Mouse (Mus musculus) kidney, postnatal 0 days (tissue): ENCODE measurements at regions not wholly inside any gene's neighbourhood (a gene's known extent, or its start where the extent isn't known, plus 50 kb on each side); places are given as distances from the start of the nearest gene placed in this dataset.

Source experiments
- ATAC-seq: fragments of 200-750 bp; cut with Nextera tagmentation; replicated peaks from 2 replicates; pipeline ENCODE4 v1.8.0; 2017; ENCODE audit warnings: low read depth, moderate number of reproducible peaks, moderate TSS enrichment, moderate library complexity; ENCODE audit not compliant: low FRiP score
- DNase-seq: peaks from one replicate; pipeline ENCODE4 v3.0.0-alpha.2; 2016; ENCODE audit warnings: low spot score
- H3K27ac ChIP-seq: fragments of 300-500 bp; sonication (generic); 2 replicates; pipeline ENCODE4 v1.5.1; 2014; ENCODE audit warnings: mild to moderate bottlenecking
- H3K27me3 ChIP-seq: fragments of 300-500 bp; sonication (generic); 2 replicates; pipeline ENCODE4 v1.6.1; 2014; ENCODE audit warnings: low read length, mixed read lengths; ENCODE audit not compliant: insufficient read depth
- H3K36me3 ChIP-seq: fragments of 300-500 bp; sonication (generic); 2 replicates; pipeline ENCODE4 v1.6.1; 2014; ENCODE audit warnings: low read length, mixed read lengths; ENCODE audit not compliant: insufficient read depth
- H3K4me1 ChIP-seq: fragments of 300-500 bp; sonication (generic); replicated peaks from 2 replicates; pipeline ENCODE4 v1.6.1; 2014; ENCODE audit warnings: antibody characterized with exemption, low read length, mixed read lengths; ENCODE audit not compliant: insufficient read depth
- H3K4me2 ChIP-seq: fragments of 300-500 bp; sonication (generic); 2 replicates; pipeline ENCODE4 v1.6.1; 2014; ENCODE audit warnings: mild to moderate bottlenecking, low read length, moderate library complexity, mixed read lengths
- H3K4me3 ChIP-seq: fragments of 300-500 bp; sonication (generic); replicated peaks from 2 replicates; pipeline ENCODE4 v1.5.1; 2014; ENCODE audit warnings: low read depth, low read length
- H3K9ac ChIP-seq: fragments of 300-500 bp; sonication (generic); 2 replicates; pipeline ENCODE4 v1.6.1; 2014; ENCODE audit warnings: low read depth, low read length
- H3K9me3 ChIP-seq: fragments of 300-500 bp; sonication (generic); replicated peaks from 2 replicates; pipeline ENCODE4 v1.6.1; 2016; ENCODE audit warnings: low read length, inconsistent platforms, mixed read lengths
- CTCF ChIP-seq: IDR thresholded peaks from 2 replicates; pipeline ENCODE4 v1.5.1; 2016; ENCODE audit warnings: antibody characterized with exemption, low read depth, mild to moderate bottlenecking, moderate library complexity
- WGBS: fragments of 180-500 bp; shearing (Covaris S2); extraction: QIAGEN DNeasy Blood & Tissue Kit; methylation state at CpG from one replicate; pipeline ENCODE4 v1.1.7; 2014; 5-methylcytosine and 5-hydroxymethylcytosine counted together

- Histone ChIP-seq H3K4me2 (no peak overlapping the region), H3K4me1 (no peaks in the 10 kb centered on the region), H3K36me3 (no peaks in the 10 kb centered on the region), H3K9ac (no peak overlapping the region), H3K9me3 (no peaks in the 10 kb centered on the region), H3K27me3 (no peaks in the 10 kb centered on the region), H3K4me3 (no peak overlapping the region), H3K27ac (no peak overlapping the region)
- DNase-seq: no peak
- WGBS: 92% methylated on average over 1 of the region's 1 CpGs
- ATAC-seq: no peak
- no peak for TF ChIP-seq CTCF
These were observed 62.5 kb upstream of the Arl4c start for GRCm38 (mm10) chr1:88764478-88764877.

DNA sequence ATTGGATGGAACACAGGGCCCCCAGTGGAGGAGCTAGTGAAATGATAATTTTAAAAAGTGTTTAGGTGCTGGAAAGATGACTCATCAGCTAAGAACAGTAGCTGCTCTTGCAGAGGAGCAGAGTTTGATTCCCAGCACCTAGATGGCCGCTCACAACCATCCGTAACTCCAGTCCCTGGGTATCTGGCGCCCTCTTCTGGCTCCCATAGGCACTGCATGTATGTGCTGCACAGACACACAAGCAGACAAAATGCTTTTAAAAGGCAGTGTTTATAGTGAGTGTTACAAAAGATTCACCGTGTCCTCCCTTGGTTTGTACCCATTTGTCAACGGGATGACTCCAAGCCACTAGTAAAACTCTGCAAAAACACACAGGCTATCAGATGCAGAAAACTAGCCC lies 75.0 kb upstream of the Arl4c start:
- H3K4me3 ChIP-seq: no peak overlapping the region
- ATAC-seq (no peak), DNase-seq (no peak)
- 96% methylated on average over 5 of the region's 5 CpGs for WGBS
- no peaks in the 10 kb centered on the region for H3K9me3 ChIP-seq
- H3K27me3 ChIP-seq: no peaks in the 10 kb centered on the region
- no peaks in the 10 kb centered on the region for H3K4me1 ChIP-seq
- H3K9ac ChIP-seq: no peak overlapping the region
- H3K36me3 ChIP-seq: no peaks in the 10 kb centered on the region
- TF ChIP-seq CTCF: peak; percentile 44
- no peak overlapping the region for H3K4me2 ChIP-seq
- H3K27ac ChIP-seq: no peak overlapping the region

DNA sequence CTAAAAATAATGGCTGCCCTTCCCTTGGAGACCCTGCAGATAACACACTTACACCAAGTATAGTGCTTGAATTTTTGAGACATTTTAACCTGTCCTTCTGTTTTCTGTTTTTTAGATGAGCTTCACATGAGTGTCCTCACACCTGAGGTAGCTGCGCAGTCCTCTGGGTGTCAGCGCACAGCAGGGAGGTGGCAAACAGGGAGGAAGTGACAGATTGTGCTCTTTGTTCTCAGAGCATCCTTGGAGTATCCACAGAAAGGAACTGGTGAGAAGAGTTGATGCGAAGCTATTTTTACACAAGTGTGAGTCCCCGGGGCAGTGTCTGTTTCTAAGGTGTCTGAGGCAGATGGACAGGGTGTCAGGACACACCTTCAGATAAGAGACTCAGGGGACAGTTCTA lies 78.2 kb upstream of the Arl4c start:
- Histone ChIP-seq H3K9ac (no peak overlapping the region), H3K4me2 (no peak overlapping the region), H3K27me3 (no peaks in the 10 kb centered on the region), H3K4me1 (no peaks in the 10 kb centered on the region), H3K36me3 (no peaks in the 10 kb centered on the region), H3K27ac (no peak overlapping the region), H3K9me3 (no peaks in the 10 kb centered on the region), H3K4me3 (no peak overlapping the region)
- 75% methylated on average over 4 of the region's 4 CpGs for WGBS
- no peak for ATAC-seq
- no peak for TF ChIP-seq CTCF
- no peak for DNase-seq

DNA sequence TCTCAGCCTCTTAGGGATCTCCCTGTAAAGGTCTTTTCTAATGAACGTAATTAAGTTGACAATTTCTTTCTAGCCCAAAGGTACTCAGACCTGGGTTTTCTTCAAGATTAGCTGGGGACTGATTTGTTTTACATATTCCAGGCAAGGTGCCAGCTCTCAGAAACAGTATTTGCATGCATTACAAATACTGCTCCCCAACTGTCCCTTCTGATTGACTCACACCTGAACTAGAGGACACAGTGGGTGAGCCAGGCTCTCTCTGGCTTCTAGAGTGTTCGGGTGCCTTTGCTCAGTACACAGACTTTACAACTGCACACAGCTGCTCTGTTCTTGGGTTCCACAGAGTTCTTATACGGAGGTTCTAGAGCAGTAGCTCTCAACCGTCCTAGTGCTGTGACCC lies 81.1 kb upstream of the Arl4c start:
- DNase-seq (no peak), ATAC-seq (no peak)
- H3K4me3 ChIP-seq: no peak overlapping the region
- 74% methylated on average over 4 of the region's 4 CpGs for WGBS
- H3K27me3 ChIP-seq: no peaks in the 10 kb centered on the region
- no peak overlapping the region for H3K27ac ChIP-seq
- H3K9me3 ChIP-seq: no peaks in the 10 kb centered on the region; the same call in 1 of the 2 replicates
- H3K4me2 ChIP-seq: no peak overlapping the region
- no peaks in the 10 kb centered on the region for H3K36me3 ChIP-seq
- H3K9ac ChIP-seq: no peak overlapping the region
- no peaks in the 10 kb centered on the region for H3K4me1 ChIP-seq
- no peak for TF ChIP-seq CTCF

DNA sequence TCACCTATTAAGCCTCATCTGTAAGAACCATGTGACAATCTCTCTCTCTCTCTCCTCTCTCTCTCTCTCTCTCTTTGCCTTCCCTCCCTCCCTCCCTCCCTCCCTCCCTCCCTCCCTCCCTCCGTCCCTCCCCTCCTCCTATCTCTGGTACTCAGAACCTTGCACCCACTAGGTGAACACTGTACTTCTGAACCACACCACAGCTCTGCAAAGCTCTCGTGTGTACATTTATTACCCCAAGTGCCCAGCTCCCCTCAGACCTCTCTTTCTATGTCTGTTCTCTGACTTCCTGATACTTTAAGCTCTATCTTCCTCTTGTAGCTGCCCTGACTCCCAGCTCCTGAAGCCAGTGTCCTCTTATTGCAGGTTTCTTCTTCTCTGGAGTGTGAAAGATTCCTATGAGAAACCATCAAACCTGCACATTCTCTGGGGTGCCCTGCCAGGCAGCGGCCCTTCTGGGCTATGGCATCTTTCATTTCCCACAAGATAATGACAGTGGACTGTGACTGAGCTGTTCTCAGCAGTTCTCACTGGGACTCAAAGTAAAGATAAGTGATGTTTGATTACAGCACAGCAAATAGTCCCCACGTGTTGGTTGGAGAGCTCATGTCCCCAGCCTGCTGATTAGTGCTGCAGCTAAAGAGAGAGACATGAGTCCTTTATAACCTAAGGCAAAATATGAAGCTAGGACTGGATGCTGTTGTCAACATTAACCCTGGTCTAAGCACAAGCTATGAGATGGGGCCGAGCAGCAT lies 83.0 kb upstream of the Arl4c start:
- no peaks in the 10 kb centered on the region for H3K36me3 ChIP-seq
- no peak overlapping the region for H3K9ac ChIP-seq
- ATAC-seq: no peak
- DNase-seq: no peak
- H3K4me3 ChIP-seq: no peak overlapping the region
- no peak overlapping the region for H3K27ac ChIP-seq
- H3K4me1 ChIP-seq: no peaks in the 10 kb centered on the region
- no peaks in the 10 kb centered on the region for H3K27me3 ChIP-seq
- TF ChIP-seq CTCF: no peak
- 70% methylated on average over 4 of the region's 5 CpGs for WGBS
- no peaks in the 10 kb centered on the region; the same call in 1 of the 2 replicates for H3K9me3 ChIP-seq
- H3K4me2 ChIP-seq: no peak overlapping the region

DNA sequence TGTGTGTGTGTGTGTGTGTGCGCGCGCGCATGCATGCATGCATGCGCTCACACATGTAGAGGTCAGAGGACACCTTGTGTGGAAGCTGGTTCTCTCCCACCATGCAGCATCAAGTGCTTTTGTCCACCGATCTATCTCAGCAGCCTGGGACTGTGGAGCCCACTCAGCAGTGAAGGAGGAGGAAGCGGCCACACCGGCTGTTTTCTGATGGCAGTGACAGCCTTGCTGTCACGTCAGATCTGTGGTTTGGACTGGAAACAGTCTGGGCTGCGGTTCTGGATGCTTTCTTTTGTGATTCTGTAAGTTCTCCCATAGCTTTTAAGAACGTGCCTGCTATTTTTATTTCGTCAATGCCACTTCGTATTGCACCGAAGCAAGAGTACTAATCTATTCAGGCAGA lies 84.0 kb upstream of the Arl4c start:
- Histone ChIP-seq H3K4me1 (no peaks in the 10 kb centered on the region), H3K4me2 (no peak overlapping the region), H3K4me3 (no peak overlapping the region), H3K9ac (no peak overlapping the region), H3K9me3 (no peaks in the 10 kb centered on the region; the same call in 1 of the 2 replicates), H3K27ac (no peak overlapping the region), H3K36me3 (no peaks in the 10 kb centered on the region), H3K27me3 (no peaks in the 10 kb centered on the region)
- WGBS: 89% methylated on average over 14 of the region's 14 CpGs
- TF ChIP-seq CTCF: no peak
- DNase-seq: no peak
- ATAC-seq: no peak

- Histone ChIP-seq H3K9ac (no peak overlapping the region), H3K4me2 (no peak overlapping the region), H3K36me3 (no peaks in the 10 kb centered on the region), H3K9me3 (no peaks in the 10 kb centered on the region; the same call in 1 of the 2 replicates), H3K4me3 (no peak overlapping the region), H3K4me1 (no peaks in the 10 kb centered on the region), H3K27me3 (no peaks in the 10 kb centered on the region), H3K27ac (no peak overlapping the region)
- no peak for ATAC-seq
- no peak for TF ChIP-seq CTCF
- no peak for DNase-seq
- WGBS: 88% methylated on average over 7 of the region's 7 CpGs
These were observed 88.7 kb upstream of the Arl4c start for GRCm38 (mm10) chr1:88790674-88791073.
